Mouse (Mus musculus) spleen, adult 2 months (tissue): ENCODE results near the gene Msmb.

Experiments
- CTCF ChIP-seq: fragments of 200-500 bp; IDR thresholded peaks from 2 replicates; pipeline ENCODE4 v1.5.1; 2011; ENCODE audit warnings: mild to moderate bottlenecking, inconsistent platforms; ENCODE audit not compliant: insufficient read depth, insufficient read length, insufficient replicate concordance; ENCODE audit errors: extremely low read depth
- POLR2A ChIP-seq: fragments of 200-500 bp; IDR thresholded peaks from 2 replicates; pipeline ENCODE4 v1.6.1; 2011; ENCODE audit warnings: low read depth, low read length, inconsistent platforms

- no peak for TF ChIP-seq CTCF
- TF ChIP-seq POLR2A, result peak; percentile 56
Observed at GRCm38 (mm10) chr14:32165278-32166061, 23.6 kb downstream of the Msmb start.
